Mouse (Mus musculus) kidney, adult 2 months (tissue): Measurements from ENCODE around the gene Gnaq.

Experiments used
- CTCF ChIP-seq: fragments of 200-500 bp; conservative IDR thresholded peaks from 2 replicates; pipeline ENCODE4 v1.5.1; 2011; ENCODE audit warnings: low read depth, mild to moderate bottlenecking, control low read depth, low read length, moderate library complexity, mixed read lengths; ENCODE audit not compliant: insufficient read depth, insufficient read length
- POLR2A ChIP-seq: fragments of 200-500 bp; IDR thresholded peaks from one replicate; pipeline ENCODE4 v1.6.1; 2011; ENCODE audit warnings: low read depth, low read length, control low read depth

DNA sequence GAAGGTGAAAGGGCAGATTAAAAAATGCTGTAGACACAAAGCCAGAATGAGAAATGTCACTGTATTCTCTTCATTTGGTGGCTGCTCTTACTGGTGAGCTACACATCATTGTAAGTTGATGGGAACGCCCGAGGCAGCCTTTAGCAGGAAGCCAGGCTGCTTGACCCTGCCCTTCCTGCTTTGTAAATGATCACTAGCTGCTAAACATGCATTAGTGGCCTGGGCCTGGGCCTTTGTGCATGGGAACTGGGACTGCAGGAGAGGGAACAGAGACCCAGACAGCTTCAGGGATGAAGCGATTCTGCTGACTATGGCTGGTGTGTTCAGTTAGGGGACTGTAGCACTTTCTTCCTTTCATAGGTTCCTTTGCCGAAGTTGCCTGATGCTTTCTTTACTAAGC, 35.6 kb downstream of the Gnaq start:
- TF ChIP-seq POLR2A (no peak), CTCF (no peak)
